Comparison of ENCODE assay signal across 22 mouse cellular contexts in the genomic region with DNA sequence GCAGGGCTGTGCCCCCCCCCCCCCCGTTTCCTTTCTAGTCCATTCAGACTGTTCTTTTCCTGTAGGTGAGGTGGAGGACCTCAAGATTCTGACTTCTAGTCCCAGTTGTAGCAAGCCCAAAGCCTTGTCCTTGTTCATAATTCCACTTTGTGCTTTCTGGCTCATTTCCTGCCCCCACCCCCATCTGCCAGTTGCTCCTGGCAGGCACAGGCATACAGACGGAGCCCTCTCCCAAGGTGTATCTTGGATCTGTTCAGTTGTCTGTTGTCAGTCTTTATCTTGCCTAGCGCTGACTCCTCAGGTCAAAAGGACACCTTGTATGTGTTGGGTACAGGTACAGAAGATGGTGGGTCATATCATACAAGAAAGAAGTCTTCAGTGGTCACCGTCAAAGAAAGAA.
"Had no signal": no experiment of that assay in that cellular context is flagged by ENCODE, and none has a peak within 500 bp of the region (broad histone marks: within the 10 kb centered on the region; RNA-seq: fewer than 3 reads in every experiment).

No protein-coding gene starts in this region.

- DNase-seq: heart, postnatal 10 days; heart, postnatal 14 days; heart, postnatal 36 days; heart, postnatal 4 days; kidney, adult 11 months; kidney, adult 18-20 months; kidney, adult 2 months; kidney, adult 8-10 months; kidney, adult 9 months; kidney, postnatal 10 days; kidney, postnatal 14 days; kidney, postnatal 25 days; kidney, postnatal 36 days; kidney, postnatal 4 days; layer of hippocampus, adult 9-11 months; layer of hippocampus, postnatal 36 days had no signal

- ATAC-seq: hindbrain, embryonic 16.5 days; hindbrain, postnatal 0 days; inflammation-experienced regulatory T-cells, adult 6 months; intestine, embryonic 15.5 days; intestine, embryonic 16.5 days; intestine, postnatal 0 days had no signal
